Mouse (Mus musculus) spleen, postnatal 14 days (tissue): ENCODE measurements around the gene Eloa.
"Not testable (repeated sequence)": the region's sequence is repeated elsewhere in the genome, so short reads cannot be mapped to it uniquely, and the experiment has no call there.

Source experiments
- DNase-seq, 2 experiments: peaks; one replicate each; pipeline ENCODE4 v3.0.0; 2021 to 2022; ENCODE audit warnings: low spot score in 2 of 2

The Eloa gene

DNA sequence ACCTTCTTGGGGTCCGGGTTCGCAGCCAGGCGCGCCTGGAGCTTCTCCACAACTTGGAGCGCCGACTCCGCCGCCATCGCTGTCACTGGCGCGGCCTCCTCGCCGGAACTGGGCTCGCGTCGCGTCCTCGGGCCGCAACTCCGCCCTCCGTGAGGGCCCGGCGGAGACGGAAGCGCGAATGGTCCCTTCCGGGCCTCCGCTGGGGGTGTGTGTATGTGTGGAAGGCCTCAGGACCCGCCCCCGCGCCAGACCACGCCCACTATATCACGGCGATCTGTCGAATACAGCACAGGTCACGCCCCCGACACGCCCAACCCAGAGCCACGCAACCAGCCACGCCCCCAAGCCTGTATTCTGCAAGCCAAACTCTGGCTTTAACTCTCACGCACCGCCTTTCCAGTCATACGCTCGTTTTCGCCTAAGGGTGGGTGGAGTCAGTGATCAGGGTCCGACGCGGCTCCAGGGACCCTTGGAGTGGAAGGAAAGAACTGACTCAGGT lies at the start of gene Eloa:
Eloa (minus strand) TSS at position 215 of the 499 bp plus-strand sequence.
- DNase-seq, result peak; percentile 100

DNA sequence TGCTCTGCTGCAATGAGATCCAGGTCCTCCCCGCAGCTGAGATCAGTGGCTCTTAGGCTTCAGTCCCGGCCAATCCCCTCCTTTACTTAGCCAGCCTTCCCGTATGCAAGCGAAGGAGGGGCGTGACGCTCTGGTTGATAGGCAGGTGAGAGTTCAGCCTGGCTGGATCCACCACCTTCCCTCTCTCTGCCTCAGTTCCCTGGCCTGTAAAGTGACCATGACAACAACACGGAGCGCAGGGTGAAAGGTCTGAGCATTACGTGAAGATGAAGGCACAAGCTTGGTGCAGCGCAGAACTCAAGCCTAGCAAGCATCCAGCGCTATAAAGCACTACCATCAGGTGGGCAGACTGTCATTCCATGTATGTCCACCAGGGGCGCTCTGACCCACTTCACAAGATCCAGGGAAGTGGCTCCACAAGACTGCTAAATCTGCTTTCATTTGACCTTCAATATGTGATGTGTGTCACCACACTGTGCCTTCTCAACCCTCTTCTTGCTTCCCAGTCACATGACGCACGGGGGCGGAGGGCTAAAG lies 49.7 kb upstream of the Eloa start:
- peak; percentile 57 to 80 for DNase-seq

DNA sequence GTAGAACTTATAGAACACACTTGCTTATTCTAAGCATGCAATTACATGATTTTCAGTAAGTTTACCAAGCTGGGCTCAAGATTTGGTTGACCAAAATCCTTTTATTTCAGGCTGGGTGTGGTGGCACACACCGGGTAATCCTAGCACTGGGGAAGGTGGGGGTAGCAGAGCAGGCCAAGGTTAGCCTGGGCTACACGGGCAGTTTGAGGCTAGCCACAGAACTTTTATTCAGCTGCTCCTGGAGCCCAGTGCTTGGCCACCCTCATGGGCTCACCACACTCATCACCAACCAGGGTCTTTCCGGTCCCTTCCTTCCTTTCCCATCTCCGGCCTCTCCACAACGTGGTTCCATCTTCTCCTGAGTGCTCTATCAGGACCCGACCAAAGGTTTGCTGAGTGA lies 49.0 kb upstream of the Eloa start:
- DNase-seq, result no peak

- DNase-seq, result peak; percentile 55 to 79
Observed at GRCm38 (mm10) chr4:136069954-136070353, 48.4 kb upstream of the Eloa start.

GRCm38 (mm10) chr4:136069313-136069712 lies 47.8 kb upstream of the Eloa start:
- no peak for DNase-seq

DNA sequence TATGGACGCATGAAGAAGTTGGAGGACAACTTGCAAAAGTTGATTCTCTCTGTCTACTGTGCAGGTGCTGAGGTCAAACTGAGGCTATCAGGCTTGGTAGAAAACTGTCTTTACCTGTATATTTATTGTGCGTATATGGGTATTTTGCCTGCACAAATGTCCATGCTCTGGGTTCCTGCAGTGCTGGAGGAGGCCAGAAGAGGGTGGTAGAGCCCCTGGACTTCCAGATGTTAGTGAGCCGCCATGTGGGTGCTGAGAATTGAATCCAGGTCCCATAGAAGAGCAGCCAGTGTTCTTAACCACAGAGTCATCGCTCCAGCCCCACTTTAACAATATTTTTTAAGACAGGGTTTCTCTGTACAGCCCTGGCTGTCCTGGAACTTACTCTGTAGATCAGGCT lies 41.6 kb upstream of the Eloa start:
- DNase-seq, result no peak

DNA sequence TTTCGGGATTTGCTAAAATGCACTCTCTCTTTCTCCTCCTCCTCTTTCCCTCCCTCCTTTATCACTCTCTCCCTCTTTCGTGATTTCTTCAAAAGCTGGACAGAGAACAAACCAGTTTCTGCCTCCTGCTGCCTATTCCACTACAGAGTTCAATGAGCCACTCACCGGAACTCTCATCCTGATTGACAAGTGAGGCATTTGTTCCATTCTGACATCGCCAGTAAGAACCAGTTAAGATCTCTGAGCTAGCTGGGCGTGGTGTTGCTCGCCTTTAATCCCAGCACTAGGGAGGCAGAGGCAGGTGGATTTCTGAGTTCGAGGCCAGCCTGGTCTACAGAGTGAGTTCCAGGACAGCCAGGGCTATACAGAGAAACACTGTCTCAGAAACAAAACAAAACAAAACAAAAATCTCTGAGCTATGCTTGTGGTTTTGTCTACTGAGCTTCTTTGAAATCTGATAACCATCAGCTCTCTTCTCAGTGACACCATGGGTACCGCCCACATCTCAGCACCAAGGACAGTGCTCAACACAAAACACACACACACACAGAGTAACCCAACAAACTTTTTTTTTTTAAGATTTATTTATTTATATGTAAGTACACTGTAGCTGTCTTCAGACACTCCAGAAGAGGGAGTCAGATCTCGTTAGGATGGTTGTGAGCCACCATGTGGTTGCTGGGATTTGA lies 38.4 kb upstream of the Eloa start:
- DNase-seq, result not testable (repeated sequence)

DNA sequence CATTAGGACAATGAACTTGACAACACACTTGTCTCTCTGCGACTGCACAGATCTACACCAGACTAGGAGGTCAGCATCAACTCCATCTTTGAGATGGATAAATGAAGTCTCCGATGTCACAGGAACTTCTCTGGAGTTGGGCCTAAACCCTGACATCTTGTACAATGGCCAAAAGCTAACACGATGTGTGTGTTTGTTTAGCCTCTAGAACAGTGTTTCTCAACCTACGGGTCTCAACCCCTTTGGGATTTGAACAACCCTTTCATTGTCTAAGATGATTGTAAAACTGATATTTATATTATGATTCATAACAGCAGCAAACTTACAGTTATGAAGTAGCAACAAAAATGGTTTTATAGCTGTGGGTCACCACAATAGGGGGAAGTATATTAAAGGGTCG lies 36.4 kb upstream of the Eloa start:
- DNase-seq, result no peak

- DNase-seq, result no peak
Observed at GRCm38 (mm10) chr4:136056030-136056429, 34.5 kb upstream of the Eloa start.

- no peak for DNase-seq
Observed at GRCm38 (mm10) chr4:136053843-136054242, 32.3 kb upstream of the Eloa start.

- peak; percentile 77 to 85 for DNase-seq
Observed at GRCm38 (mm10) chr4:136053247-136053596, 31.7 kb upstream of the Eloa start, which contains the start of gene Rpl11. TSS of gene Rpl11 (minus strand) at chr4:136053428.

DNA sequence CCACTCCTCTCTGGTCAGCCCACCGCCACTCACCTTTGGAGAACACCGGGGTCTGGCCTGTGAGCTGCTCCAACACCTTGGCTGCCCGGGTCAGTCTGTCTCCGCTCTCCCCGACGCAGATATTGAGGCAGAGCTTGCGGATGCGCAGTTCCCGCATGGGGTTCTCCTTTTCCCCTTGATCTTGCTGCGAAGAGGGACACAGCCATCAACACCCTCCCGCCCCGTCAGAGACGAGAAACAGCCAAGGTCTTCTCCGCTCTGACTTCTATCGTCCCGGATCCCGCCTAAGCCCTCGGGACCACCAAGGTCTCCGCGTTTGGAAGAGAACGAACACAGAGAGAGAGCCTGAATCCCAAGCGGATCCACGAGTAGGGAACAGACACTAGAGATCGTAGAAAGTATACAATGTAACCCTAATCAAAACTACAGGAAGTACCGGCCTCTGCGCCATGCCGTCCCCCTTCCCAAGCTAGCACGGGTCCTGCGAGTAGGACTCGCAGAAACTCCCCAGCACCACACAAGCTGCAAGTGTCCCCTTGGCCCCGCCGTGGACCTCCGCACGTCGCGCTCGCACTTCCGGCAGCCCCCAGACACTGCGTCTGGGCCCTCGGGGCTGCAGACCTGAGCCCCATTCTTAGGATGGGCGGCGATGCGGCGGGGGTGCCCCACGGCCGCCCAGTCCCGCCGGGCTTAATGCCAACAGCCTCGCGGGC lies 31.1 kb upstream of the Eloa start:
- peak in 1 of 2 experiments; percentile 24 for DNase-seq

DNA sequence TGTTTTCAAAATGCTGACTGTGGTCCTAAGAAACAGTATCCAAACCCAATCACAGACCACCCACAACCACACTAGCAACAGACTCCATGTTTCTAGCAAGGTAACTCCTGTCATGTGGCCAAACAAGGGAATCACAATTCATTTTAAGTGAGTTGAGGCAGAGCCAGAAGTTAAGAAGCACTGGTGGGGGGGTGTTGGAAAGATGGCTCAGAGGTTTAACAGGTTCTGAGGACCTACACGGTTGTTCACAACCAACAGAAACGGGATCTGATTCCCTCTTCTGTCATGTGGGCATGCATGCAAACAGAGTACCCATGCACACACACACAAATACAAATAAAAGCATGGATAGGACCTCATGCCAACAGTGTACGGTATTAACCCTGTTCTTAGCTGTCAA lies 30.5 kb upstream of the Eloa start:
- no peak for DNase-seq

DNA sequence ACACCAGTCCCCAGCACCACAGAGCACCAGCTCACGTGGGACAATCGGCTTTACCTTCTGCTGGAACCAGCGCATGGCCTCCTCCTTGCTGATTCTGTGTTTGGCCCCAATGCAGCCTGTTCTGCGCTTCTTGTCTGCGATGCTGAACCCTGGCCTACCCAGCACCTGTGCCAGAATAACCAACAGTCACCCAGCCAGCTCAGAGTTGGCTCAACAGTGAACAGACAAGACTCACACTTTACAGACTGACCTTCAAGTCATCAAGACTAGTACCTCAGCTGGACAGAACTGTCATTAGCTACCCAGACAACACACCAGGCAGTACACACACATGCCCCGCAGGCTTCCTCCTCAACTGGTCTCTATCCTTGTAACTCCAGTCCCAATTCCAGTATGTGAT lies 28.7 kb upstream of the Eloa start:
- DNase-seq, result no peak

- no peak for DNase-seq
Observed at GRCm38 (mm10) chr4:136048291-136049032, 26.9 kb upstream of the Eloa start.

DNA sequence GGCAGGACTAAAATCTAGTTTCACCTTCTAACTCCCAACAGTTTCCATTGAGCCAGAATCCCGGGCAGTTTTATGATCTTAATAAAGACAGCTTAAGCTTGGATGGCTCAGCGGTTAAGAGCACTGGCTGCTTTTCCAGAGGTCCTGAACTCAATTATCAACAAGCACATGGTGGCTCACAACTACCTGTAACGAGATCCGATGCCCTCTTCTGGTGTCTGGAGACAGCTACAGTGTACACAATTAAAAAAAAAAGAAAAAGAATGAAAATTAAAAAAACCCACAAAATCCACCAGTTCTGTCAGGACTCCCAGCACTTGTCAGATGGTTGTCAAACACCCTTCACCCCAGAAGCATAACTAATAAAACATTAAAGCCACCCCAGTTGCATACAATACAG lies 26.1 kb upstream of the Eloa start:
- DNase-seq, result no peak

GRCm38 (mm10) chr4:136046888-136047287 lies 25.3 kb upstream of the Eloa start:
- DNase-seq, result no peak

DNA sequence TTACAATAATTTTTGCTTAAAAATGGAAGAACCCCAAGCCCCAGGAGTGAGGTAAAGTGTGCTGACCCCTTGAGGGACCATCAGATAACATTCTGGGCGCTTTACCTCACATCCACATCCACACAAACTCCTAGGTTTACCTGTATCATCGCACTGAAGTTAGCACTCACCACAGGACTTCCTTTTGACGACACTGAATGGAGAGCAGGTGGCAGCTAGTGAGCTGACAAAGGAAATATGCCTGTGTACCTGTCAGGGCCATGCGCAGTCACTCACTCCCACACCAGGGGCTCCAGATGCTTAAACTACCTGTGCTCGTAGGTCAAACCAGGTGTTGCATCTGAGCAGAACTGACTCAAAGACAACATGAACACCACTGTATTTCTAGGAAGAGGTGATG lies 23.5 kb upstream of the Eloa start:
- no peak for DNase-seq

GRCm38 (mm10) chr4:136043784-136044400 lies 22.3 kb upstream of the Eloa start:
- no peak for DNase-seq

- DNase-seq, result no peak
Observed at GRCm38 (mm10) chr4:136035078-136035477, 13.5 kb upstream of the Eloa start.

DNA sequence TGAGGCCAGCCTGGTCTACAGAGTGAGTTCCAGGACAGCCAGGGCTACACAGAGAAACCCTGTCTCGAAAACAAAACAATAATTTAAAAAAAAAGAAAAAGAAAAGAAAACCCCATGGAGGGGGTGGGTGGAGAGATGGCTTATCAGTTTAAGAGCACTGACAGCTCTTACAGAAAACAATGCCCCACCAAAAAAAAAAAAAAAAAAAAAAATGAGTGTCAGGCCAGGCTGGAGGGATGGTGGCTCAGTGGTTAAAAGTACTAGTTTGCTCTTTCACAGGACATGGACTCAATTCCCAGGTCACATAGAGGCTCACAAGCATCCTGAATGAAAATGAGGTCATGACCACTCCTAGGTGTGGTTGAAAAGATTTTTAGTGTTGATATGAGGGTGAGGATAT lies 11.7 kb upstream of the Eloa start:
- DNase-seq, result no peak
